Mouse (Mus musculus) intestine, embryonic 16.5 days (tissue): Measurements from ENCODE around the gene Arl4c. TPM values are rescaled to one million over a fixed set of nuclear protein-coding genes. Genes with fewer than 3 reads are reported as not detected.
A peak's percentile ranks its signal among the peaks of the same experiment; 100 is the strongest.
"Not testable (repeated sequence)": the region's sequence is repeated elsewhere in the genome, so short reads cannot be mapped to it uniquely, and the experiment has no call there.

Experiments used
- ATAC-seq: fragments of 200-750 bp; cut with Nextera tagmentation; 2 replicates; pipeline ENCODE4 v1.8.0; 2017; ENCODE audit warnings: moderate TSS enrichment, moderate library complexity
- H3K27ac ChIP-seq: fragments of 300-500 bp; sonication (generic); 2 replicates; pipeline ENCODE4 v1.5.1; 2014; ENCODE audit warnings: mild to moderate bottlenecking, low read length
- H3K27me3 ChIP-seq: fragments of 300-500 bp; sonication (generic); replicated peaks from 2 replicates; pipeline ENCODE4 v1.6.1; 2014; ENCODE audit warnings: low read length, control low read depth, mixed read lengths; ENCODE audit not compliant: control insufficient read depth, insufficient read depth
- H3K36me3 ChIP-seq: fragments of 300-500 bp; sonication (generic); 2 replicates; pipeline ENCODE4 v1.6.1; 2014; ENCODE audit warnings: low read length, control low read depth; ENCODE audit not compliant: control insufficient read depth, insufficient read depth
- H3K4me1 ChIP-seq: fragments of 300-500 bp; sonication (generic); 2 replicates; pipeline ENCODE4 v1.6.1; 2014; ENCODE audit warnings: low read length, control low read depth, mixed read lengths; ENCODE audit not compliant: control insufficient read depth, insufficient read depth
- H3K4me2 ChIP-seq: fragments of 300-500 bp; sonication (generic); 2 replicates; pipeline ENCODE4 v1.6.1; 2014; ENCODE audit warnings: low read depth, low read length, control low read depth
- H3K4me3 ChIP-seq: fragments of 300-500 bp; sonication (generic); 2 replicates; pipeline ENCODE4 v1.5.1; 2014; ENCODE audit warnings: mild to moderate bottlenecking, low read length
- H3K9ac ChIP-seq: fragments of 300-500 bp; sonication (generic); 2 replicates; pipeline ENCODE4 v1.6.1; 2014; ENCODE audit warnings: low read depth, low read length
- H3K9me3 ChIP-seq: fragments of 300-500 bp; sonication (generic); 2 replicates; pipeline ENCODE4 v1.6.1; 2016; ENCODE audit warnings: low read length, control low read depth; ENCODE audit not compliant: control insufficient read depth
- WGBS: fragments of 180-500 bp; shearing (Covaris S2); extraction: QIAGEN DNeasy Blood & Tissue Kit; methylation state at CpG from one replicate; pipeline ENCODE4 v1.1.7; 2014; 5-methylcytosine and 5-hydroxymethylcytosine counted together
- polyA plus RNA-seq: library from polyadenylated mRNA; unstranded; fragments of >200 nt; fragmentation: Nextera tagmentation; extraction: Ambion mirVana; gene quantifications from 2 replicates; pipeline ENCODE4 v1.2.1, GENCODE M21; 2015

Gene Arl4c
- polyA plus RNA-seq, 1 experiment from 2014 or later, result 3.5 TPM

DNA sequence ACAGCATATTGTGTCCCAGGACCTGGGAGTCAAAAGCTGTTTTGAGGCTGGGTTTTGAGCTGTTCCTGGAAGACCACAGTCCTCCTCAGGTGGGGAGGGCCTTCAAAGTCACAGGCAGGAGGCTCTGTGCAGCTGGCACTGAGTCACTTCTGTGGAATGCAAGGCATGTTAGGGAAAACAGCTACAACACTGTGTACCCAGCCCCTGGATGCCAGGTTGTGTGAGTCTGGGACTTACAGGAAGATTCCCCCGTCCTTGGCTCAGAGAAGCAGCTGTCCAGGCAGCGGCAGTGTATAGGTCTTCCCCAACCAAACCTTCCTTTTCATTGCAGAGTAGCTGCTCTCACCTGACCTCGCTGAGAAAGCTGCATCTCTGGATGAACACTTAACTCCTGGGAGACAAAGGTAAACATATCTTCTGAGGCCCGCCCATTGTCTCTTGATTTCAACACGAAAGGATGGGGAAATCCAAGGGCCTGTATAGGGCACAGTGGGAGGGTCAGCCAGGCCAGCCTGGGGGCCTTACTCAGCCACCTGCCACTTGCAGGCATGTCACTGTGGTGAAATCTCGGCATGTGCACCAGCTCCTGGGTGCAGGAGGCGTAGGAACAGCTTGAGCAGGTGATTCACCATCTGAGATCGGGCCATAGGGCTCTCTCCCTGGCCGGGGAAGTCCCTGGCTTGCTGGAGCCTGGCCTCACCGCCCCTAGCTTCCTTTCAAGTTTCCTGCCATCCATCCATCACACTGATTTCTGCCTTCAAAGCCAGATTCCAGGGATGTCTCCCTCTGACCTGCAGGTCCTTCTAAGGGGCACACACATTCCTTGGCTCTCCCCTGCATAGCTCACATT, 62.4 kb downstream of the Arl4c start:
- ATAC-seq, result peak; percentile 38
- Histone ChIP-seq H3K9ac (no peak overlapping the region), H3K4me3 (no peak overlapping the region), H3K27ac (no peak overlapping the region), H3K36me3 (no peaks in the 10 kb centered on the region), H3K9me3 (no peaks in the 10 kb centered on the region), H3K4me1 (peaks cover 14% of the 10 kb centered on the region; the same call in 1 of the 2 replicates), H3K4me2 (no peak overlapping the region), H3K27me3 (no peaks in the 10 kb centered on the region)
- WGBS, result 13% methylated on average over 10 of the region's 10 CpGs

DNA sequence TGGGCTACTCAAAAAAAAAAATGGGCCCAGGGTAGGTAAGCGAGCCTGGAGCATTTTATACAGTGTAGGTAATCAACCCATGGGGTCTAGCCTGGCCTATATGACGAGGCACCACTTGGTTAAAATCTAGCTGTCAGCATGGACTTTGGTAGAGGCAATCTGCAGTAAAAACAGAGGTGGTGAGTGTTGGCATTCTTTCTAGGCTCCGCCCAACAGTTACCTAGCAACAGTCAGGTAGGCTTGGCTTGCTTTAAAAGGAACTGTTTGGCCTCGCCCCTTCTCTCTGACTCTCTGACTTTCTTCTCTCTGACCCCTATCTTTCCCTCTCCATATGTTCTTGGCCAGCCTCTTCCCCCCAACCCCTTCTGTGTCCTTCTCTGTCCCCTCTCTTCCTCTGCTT, 63.4 kb downstream of the Arl4c start:
- H3K4me1 ChIP-seq, result peaks cover 14% of the 10 kb centered on the region; the same call in 1 of the 2 replicates
- 59% methylated on average over 4 of the region's 4 CpGs for WGBS

DNA sequence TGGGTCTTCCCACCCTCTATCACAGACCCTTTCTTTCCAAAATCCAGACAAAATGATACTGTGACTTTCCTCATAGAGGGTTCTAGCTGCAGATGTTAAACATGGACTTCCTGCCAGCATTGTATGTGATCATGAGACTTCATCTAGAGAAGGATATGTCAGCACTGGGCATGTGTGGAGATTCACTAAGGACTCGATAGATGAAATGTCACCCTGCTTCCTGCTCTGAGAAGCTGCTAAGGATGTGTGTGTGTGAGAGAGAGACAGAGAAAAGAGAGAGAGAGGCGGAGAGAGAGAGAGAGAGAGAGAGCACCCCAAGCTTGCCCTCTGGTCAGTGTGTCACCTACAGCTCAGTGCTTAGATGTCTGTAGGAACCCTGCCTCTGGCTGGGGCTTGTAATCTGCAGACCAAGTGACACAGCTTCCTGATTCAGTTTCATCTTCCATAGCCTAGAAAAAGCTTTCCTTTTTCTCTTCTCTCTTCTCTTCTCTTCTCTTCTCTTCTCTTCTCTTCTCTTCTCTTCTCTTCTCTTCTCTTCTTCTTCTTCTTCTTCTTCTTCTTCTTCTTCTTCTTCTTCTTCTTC, 65.4 kb downstream of the Arl4c start:
- not testable (repeated sequence) for H3K4me3 ChIP-seq, H3K36me3 ChIP-seq, H3K9ac ChIP-seq, ATAC-seq, H3K27me3 ChIP-seq, H3K27ac ChIP-seq, H3K4me2 ChIP-seq, H3K9me3 ChIP-seq
- peaks cover 14% of the 10 kb centered on the region; the same call in 1 of the 2 replicates for H3K4me1 ChIP-seq
- WGBS, result 70% methylated on average over 2 of the region's 2 CpGs

More for the DNA sequence above, 63.4 kb downstream of the Arl4c start:
- no peak overlapping the region for H3K27ac ChIP-seq
- ATAC-seq, result peak; percentile 79
- no peak overlapping the region for H3K4me2 ChIP-seq
- no peaks in the 10 kb centered on the region for H3K36me3 ChIP-seq
- no peak overlapping the region for H3K4me3 ChIP-seq
- no peaks in the 10 kb centered on the region for H3K9me3 ChIP-seq
- H3K27me3 ChIP-seq, result no peaks in the 10 kb centered on the region
- H3K9ac ChIP-seq, result no peak overlapping the region

DNA sequence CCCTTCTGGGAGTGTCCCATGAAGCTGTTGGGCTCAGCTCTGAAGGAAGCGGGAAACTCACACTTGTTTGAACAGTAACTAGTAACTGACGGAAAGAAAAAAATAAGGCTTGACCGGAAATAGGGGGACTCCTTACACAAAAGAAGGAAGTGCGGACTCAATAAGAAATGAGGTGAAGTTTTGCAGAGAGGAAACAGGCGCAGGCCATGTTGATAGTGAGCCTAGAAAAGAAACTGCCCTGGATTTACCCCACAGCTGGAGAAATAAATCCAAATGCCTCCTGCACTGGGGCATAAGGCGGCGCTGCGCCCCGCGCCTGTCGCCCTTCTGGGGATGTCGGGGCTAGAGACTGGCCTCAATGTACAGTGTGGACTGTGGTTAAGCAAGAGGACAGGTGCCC, 66.4 kb downstream of the Arl4c start:
- Histone ChIP-seq H3K27me3 (no peaks in the 10 kb centered on the region), H3K4me1 (peaks cover 14% of the 10 kb centered on the region; the same call in 1 of the 2 replicates), H3K9ac (no peak overlapping the region), H3K36me3 (no peaks in the 10 kb centered on the region), H3K27ac (peak overlapping the region; percentile 33; the same call in 1 of the 2 replicates), H3K4me2 (no peak overlapping the region), H3K9me3 (no peaks in the 10 kb centered on the region), H3K4me3 (no peak overlapping the region)
- WGBS, result 83% methylated on average over 12 of the region's 12 CpGs
- ATAC-seq, result no peak

DNA sequence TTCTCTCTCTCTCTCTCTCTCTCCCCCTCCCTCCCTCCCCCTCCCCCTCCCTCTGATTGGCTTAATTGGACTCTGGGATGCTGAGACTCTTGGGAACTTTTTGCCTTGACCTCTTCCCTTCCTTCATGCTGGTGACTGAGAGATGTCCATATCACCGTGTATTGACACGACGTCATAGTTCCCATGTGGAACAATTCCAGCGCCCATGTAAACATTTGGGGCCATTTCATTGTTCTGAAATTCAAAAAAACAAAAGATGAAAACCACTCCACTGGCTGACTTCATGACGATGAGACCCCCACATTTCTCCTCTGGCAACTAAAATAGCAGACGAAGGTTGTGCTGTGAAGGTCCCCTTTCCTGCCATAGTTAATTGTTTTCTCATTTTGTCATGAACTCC, 69.2 kb downstream of the Arl4c start:
- Histone ChIP-seq H3K36me3 (no peaks in the 10 kb centered on the region), H3K4me2 (no peak overlapping the region), H3K9me3 (no peaks in the 10 kb centered on the region), H3K27ac (no peak overlapping the region), H3K9ac (no peak overlapping the region), H3K27me3 (no peaks in the 10 kb centered on the region), H3K4me3 (no peak overlapping the region), H3K4me1 (no peaks in the 10 kb centered on the region)
- WGBS, result 74% methylated on average over 6 of the region's 6 CpGs
- ATAC-seq, result no peak

DNA sequence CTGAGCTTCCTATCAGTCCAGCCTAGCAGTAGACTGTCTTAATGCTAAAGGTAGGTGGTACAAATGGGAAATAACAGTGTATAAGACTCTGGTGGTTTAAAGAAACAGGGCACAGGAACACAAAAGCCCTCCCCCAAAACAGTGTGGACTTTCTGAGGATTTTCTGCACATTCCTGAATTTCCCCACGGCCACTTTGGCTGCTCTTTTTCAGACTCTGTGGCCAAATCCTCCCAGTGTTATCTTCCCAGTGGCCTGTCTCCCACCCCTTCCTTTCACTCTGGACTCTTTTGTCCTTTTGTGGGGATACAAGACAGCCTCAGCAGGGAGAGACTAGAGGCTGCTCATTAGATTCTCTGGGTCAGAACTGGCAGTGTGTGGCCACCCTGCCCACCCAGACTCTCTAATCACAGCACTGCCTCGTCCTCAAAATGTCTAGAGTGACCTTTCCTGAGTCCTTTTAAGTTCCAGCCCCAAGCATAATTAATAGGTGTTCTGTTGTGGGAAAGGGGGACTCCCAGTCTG, 72.0 kb downstream of the Arl4c start:
- H3K27ac ChIP-seq, result no peak overlapping the region
- H3K9ac ChIP-seq, result no peak overlapping the region
- 61% methylated on average over 2 of the region's 2 CpGs for WGBS
- no peaks in the 10 kb centered on the region for H3K9me3 ChIP-seq
- H3K4me3 ChIP-seq, result no peak overlapping the region
- ATAC-seq, result no peak
- no peaks in the 10 kb centered on the region for H3K36me3 ChIP-seq
- H3K27me3 ChIP-seq, result no peaks in the 10 kb centered on the region
- no peak overlapping the region for H3K4me2 ChIP-seq
- H3K4me1 ChIP-seq, result no peaks in the 10 kb centered on the region

DNA sequence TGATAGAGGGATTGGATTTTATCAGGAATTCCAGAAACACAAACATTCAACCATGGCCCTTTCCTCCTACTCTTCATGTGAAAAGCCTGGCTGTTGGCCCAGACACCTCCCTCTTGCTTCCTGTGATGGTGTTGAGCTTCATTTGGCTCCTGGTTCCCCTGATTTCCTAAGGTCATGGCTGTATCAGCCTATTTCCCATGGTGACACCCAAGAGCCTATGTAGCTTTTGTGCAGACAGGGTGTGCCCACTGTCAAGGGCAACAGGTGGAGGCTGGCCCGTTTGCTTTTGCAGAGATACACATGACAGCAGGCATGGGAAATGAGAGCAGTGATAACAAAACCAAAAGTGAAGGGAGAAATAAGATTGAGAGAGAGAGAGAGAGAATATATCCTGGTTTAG, 76.8 kb downstream of the Arl4c start:
- Histone ChIP-seq H3K27me3 (no peaks in the 10 kb centered on the region), H3K9ac (no peak overlapping the region), H3K27ac (no peak overlapping the region), H3K9me3 (no peaks in the 10 kb centered on the region), H3K4me1 (no peaks in the 10 kb centered on the region), H3K4me2 (no peak overlapping the region), H3K4me3 (no peak overlapping the region), H3K36me3 (no peaks in the 10 kb centered on the region)
- WGBS, result 59% methylated on average over 1 of the region's 1 CpGs
- no peak for ATAC-seq

DNA sequence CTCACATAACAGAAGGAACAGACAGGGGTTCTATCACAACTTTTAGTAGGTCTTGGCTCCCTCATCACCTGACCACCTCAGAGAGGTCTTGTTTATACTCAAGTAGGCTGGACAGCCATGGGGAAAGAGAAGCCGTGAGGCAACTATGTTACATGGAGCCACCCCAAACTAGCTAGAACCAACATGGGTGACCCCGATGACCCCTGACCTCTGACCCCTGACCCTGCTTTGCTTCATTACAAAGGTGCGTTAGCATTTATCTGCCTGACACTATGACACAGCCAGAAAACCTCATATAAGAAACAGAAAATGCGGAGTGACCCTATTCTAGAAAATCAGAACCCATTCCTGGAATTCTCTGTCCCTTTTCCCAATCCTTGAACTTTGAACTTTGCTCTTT, 77.6 kb downstream of the Arl4c start:
- H3K4me3 ChIP-seq, result no peak overlapping the region
- no peak overlapping the region for H3K4me2 ChIP-seq
- H3K4me1 ChIP-seq, result no peaks in the 10 kb centered on the region
- H3K9me3 ChIP-seq, result no peaks in the 10 kb centered on the region
- WGBS, result 91% methylated on average over 4 of the region's 4 CpGs
- no peaks in the 10 kb centered on the region for H3K36me3 ChIP-seq
- H3K27me3 ChIP-seq, result no peaks in the 10 kb centered on the region
- H3K27ac ChIP-seq, result no peak overlapping the region
- no peak for ATAC-seq
- no peak overlapping the region for H3K9ac ChIP-seq

DNA sequence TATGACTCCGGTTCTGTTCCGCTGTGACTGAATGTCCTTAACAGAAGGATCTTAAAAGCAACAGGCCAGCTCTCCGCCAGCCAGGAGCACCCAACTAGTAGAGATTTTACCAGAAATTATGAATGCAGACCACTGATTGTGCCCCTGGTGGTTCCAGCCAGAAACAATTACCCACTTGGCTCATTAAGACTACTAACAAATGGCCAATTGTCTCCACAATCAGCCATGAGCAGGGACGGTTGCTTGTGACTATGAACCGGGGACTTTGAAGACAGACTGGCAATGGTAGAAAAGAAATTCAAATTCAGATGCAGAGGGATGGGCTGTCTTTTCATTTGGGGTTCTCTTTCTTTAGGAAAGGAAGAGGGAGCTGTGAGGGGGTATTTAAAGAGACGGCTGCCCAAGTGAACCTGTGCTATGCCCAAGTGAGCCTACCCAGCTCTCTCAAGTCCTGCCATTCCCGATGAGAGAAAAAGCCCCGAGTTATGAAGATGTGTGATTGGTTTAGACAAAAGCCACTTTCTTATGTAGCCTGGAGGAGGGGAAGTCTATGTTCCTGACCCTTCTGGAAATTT, 78.4 kb downstream of the Arl4c start:
- no peak overlapping the region for H3K9ac ChIP-seq
- ATAC-seq, result no peak
- no peak overlapping the region for H3K4me2 ChIP-seq
- H3K27me3 ChIP-seq, result no peaks in the 10 kb centered on the region
- H3K9me3 ChIP-seq, result no peaks in the 10 kb centered on the region
- no peaks in the 10 kb centered on the region for H3K36me3 ChIP-seq
- no peak overlapping the region for H3K27ac ChIP-seq
- no peak overlapping the region for H3K4me3 ChIP-seq
- no peaks in the 10 kb centered on the region for H3K4me1 ChIP-seq
- 80% methylated on average over 8 of the region's 8 CpGs for WGBS
